Mouse (Mus musculus): ENCODE data around the gene Slc30a9. TPM values are rescaled to one million over a fixed set of nuclear protein-coding genes. Genes with fewer than 3 reads are reported as not detected.

Slc30a9 gene
- polyA plus RNA-seq (2017; shearing (Covaris generic)) = 62.1 TPM

DNA sequence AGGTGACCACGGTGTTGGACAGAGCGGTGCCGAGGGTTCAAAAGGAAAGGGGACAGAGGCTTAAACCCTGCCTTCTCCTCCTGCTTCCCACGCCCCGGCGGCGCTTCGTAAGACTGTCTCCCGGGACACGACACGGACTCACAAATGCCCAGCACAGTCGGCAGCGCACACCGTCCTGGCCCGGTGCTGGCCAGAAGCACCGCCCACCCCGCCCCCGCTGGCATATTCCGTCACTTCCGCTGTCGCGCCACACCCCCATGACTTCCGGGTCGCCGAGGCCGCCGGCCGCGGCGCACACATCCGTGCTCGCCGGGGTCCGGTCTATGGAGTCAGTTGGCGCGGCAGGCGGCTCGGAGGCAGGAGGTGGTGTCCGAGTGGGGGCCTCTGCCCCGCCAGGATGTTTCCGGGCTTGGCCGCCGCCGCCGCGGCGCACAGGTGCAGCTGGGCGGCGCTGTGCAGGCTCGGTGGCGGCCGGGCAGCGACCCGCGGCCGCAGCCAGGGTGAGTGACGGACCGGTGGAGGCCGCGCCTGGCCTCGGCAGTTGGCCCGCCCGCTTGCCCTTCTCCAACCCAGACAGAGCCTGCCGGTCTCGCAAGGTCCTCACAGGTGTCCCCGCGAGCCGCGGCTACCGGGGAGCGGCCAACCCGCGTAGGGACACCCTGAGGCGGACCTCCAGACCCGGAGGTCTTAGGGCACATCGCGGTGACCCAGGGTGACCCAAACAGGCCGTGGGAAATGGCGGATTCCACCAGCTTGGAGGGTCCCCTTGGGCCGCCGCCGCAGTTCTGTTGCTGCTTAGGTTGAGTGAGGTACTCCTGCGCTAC lies at the start of gene Slc30a9:
Slc30a9 (plus strand) TSS at position 258 of the 824 bp plus-strand sequence.

DNA sequence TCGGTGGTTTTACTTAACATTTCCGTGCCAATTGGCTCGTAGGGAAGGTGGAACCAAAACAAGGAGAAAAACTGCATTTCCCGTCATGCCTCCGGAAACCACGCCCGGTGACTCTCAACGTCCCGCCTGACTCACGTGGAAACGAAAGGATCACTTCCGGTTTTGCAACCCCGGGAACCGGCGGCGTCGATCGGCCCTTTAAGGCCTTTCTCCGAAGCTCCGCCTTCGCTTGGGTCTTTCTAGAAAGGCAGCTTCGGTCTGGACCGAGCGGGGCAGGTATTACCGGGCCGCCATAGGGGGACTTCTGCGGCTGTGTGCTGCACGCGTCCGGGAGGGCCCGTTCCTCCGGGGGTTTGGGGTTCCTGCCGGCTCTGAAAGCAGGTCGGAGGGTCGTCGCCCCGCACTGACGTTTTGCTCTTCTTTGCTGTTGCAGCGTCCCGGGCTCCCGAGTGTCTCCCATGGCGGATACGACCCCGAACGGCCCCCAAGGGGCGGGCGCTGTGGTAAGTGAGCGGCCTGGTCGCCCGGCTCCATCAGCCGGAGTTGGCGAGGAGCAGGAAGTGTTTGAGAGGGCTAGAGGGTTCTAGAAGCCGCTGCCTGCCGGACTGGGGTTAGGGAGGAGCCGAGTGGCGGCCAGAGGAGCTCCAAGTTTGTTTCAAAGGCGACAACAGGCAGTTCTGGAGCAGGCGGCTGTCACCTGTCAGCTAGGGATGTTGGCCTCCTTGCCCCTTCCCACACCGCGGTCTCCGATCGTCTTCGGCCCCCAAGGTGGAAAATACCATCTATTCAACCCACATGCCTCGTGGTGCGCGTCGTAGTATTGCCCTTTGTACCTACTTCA lies 46.0 kb upstream of the Slc30a9 start, which contains the start of gene Tmem33:
Tmem33 (plus strand) TSS at position 35 of the 841 bp plus-strand sequence.

Other genes with a start within 250 kb of the Slc30a9 start
- gene Phox2b, start 207.7 kb upstream of the Slc30a9 start, polyA plus RNA-seq (2017; shearing (Covaris generic)) = 0.46 TPM
- 73.8 TPM for gene Tmem33, start 46.4 kb upstream of the Slc30a9 start, polyA plus RNA-seq (2017; shearing (Covaris generic))
- gene Bend4, start 121.4 kb downstream of the Slc30a9 start, polyA plus RNA-seq (2017; shearing (Covaris generic)) = 1.4 TPM